In the genomic region with DNA sequence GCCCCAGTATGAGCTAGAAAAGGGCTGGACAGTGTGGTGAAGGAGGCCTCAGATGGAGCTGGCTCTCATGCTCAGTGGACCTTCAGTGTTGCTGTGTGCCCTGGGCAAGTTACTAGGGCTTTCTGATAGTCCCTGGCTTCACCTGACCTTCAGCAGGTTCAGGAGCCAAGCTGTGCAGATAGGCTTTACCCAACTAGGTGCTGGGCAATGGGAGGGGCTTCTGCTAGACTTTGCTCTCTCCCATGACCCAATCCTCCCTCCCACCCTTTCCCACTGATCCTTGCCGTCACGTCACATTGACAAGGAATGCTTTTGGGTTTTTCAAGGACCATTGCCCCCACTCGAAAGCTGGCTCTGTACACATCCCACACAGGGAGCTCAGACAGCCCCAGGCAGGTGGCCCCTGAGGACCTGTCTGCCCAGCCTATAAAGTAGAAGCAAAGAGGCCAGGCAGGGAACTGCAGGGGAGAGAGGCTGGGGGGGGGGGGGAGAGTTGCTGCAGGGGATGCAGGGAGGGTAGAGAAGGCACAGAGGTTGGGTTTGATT, we compare ENCODE assay signal across 17 mouse cellular contexts. TPM values are rescaled to one million over a fixed set of nuclear protein-coding genes. Genes with fewer than 3 reads are reported as not detected.
A peak's percentile ranks its signal among the peaks of the same experiment; 100 is the strongest.
DNase-seq lines count a peak whose midpoint lies in the region; ATAC-seq and TF ChIP-seq lines count a peak whose summit lies in the region.
"Had no signal": no experiment of that assay in that cellular context is flagged by ENCODE, and none has a peak within 500 bp of the region (broad histone marks: within the 10 kb centered on the region; RNA-seq: fewer than 3 reads in every experiment).

No protein-coding gene starts in this region.

- 0 out of 2 replicates have a peak overlapping the region, but pooled peaks have one; percentile 7 for H3K4me2 ChIP-seq in embryonic facial prominence, embryonic 11.5 days (ENCODE audit: low read depth, low read length)
- H3K4me2 ChIP-seq in kidney, postnatal 0 days (ENCODE audit: low read length): no peak overlapping the region
- no peak overlapping the region for H3K4me2 ChIP-seq in lung, embryonic 16.5 days (ENCODE audit: low read depth, low read length)
- H3K4me2 ChIP-seq: forebrain, embryonic 15.5 days; limb, embryonic 12.5 days; neural tube, embryonic 13.5 days had no signal

- no peak overlapping the region for H3K27ac ChIP-seq in embryonic facial prominence, embryonic 11.5 days (replicated peaks; ENCODE audit: low read depth, low read length)
- no peak overlapping the region for H3K27ac ChIP-seq in embryonic facial prominence, embryonic 10.5 days (replicated peaks)
- H3K27ac ChIP-seq in kidney, postnatal 0 days: no peak overlapping the region; the same call in 1 of the 2 replicates
- H3K27ac ChIP-seq in lung, embryonic 16.5 days (ENCODE audit: low read length): peak overlapping the region; percentile 76
- H3K27ac ChIP-seq: forebrain, embryonic 15.5 days; neural tube, embryonic 13.5 days had no signal

- no peak for DNase-seq in embryonic facial prominence, embryonic 11.5 days (ENCODE audit: low spot score)
- no peak for DNase-seq in embryonic facial prominence, embryonic 10.5 days (ENCODE audit: low spot score)
- DNase-seq in kidney, postnatal 0 days (ENCODE audit: low spot score): peak; percentile 72
- DNase-seq in kidney, adult 18-20 months: no peak
- DNase-seq in lung, postnatal 36 days: no peak
- DNase-seq in lung, postnatal 10 days: peak; percentile 28
- no peak for DNase-seq in yolk sac, embryonic 10.5 days (ENCODE audit: low spot score)
- DNase-seq: adrenal gland, adult 2 months; cerebellum, adult 9-11 months; gastrocnemius, postnatal 25 days; right cerebral cortex, adult 18-20 months; thymus, postnatal 14 days had no signal

- ATAC-seq in embryonic facial prominence, embryonic 11.5 days (replicated peaks; ENCODE audit: insufficient number of reproducible peaks, low FRiP score, low TSS enrichment, low read depth): no peak
- peak; percentile 79 for ATAC-seq in kidney, postnatal 0 days (replicated peaks; ENCODE audit: low FRiP score, low read depth)
- peak; percentile 84 for ATAC-seq in lung, embryonic 16.5 days (ENCODE audit: low read depth)
- ATAC-seq: forebrain, embryonic 15.5 days; inflammation-experienced regulatory T-cells, adult 6 months had no signal

- H3K27me3 ChIP-seq in embryonic facial prominence, embryonic 11.5 days (ENCODE audit: control insufficient read depth, insufficient read depth, low read length): no peaks in the 10 kb centered on the region
- H3K27me3 ChIP-seq in embryonic facial prominence, embryonic 10.5 days (replicated peaks; ENCODE audit: low read depth, poor library complexity, severe bottlenecking): peaks cover 22% of the 10 kb centered on the region
- no peaks in the 10 kb centered on the region for H3K27me3 ChIP-seq in kidney, postnatal 0 days (ENCODE audit: insufficient read depth, low read length)
- H3K27me3 ChIP-seq in lung, embryonic 16.5 days (ENCODE audit: control insufficient read depth, insufficient read depth, low read depth, low read length): no peaks in the 10 kb centered on the region
- H3K27me3 ChIP-seq: forebrain, embryonic 15.5 days had no signal

- H3K36me3 ChIP-seq in embryonic facial prominence, embryonic 11.5 days (replicated peaks; ENCODE audit: control insufficient read depth, insufficient read depth, low read depth, low read length): no peaks in the 10 kb centered on the region
- H3K36me3 ChIP-seq in embryonic facial prominence, embryonic 10.5 days (replicated peaks): no peaks in the 10 kb centered on the region
- no peaks in the 10 kb centered on the region for H3K36me3 ChIP-seq in kidney, postnatal 0 days (ENCODE audit: insufficient read depth, low read length)
- H3K36me3 ChIP-seq in lung, embryonic 16.5 days (ENCODE audit: control insufficient read depth, insufficient read depth, low read length): no peaks in the 10 kb centered on the region
- H3K36me3 ChIP-seq: forebrain, embryonic 15.5 days; limb, embryonic 12.5 days; neural tube, embryonic 13.5 days had no signal

- 45% methylated on average over 3 of the region's 3 CpGs for WGBS in embryonic facial prominence, embryonic 11.5 days
- WGBS in embryonic facial prominence, embryonic 10.5 days: 46% methylated on average over 3 of the region's 3 CpGs
- WGBS in kidney, postnatal 0 days: 43% methylated on average over 3 of the region's 3 CpGs
- 47% methylated on average over 3 of the region's 3 CpGs for WGBS in lung, embryonic 16.5 days

- no peaks in the 10 kb centered on the region for H3K4me1 ChIP-seq in embryonic facial prominence, embryonic 11.5 days (ENCODE audit: control insufficient read depth, insufficient read depth, low read length)
- peaks cover 22% of the 10 kb centered on the region for H3K4me1 ChIP-seq in embryonic facial prominence, embryonic 10.5 days
- 0 out of 2 replicates have a peak, but pooled peaks cover 10% of the 10 kb centered on the region for H3K4me1 ChIP-seq in kidney, postnatal 0 days (replicated peaks; ENCODE audit: insufficient read depth, low read length)
- peaks cover 20% of the 10 kb centered on the region for H3K4me1 ChIP-seq in lung, embryonic 16.5 days (replicated peaks; ENCODE audit: control insufficient read depth, insufficient read depth, low read length)
- H3K4me1 ChIP-seq: forebrain, embryonic 15.5 days; neural tube, embryonic 13.5 days had no signal

- no peak overlapping the region for H3K9ac ChIP-seq in embryonic facial prominence, embryonic 11.5 days (replicated peaks; ENCODE audit: low read length)
- H3K9ac ChIP-seq in kidney, postnatal 0 days (ENCODE audit: low read depth, low read length): no peak overlapping the region
- no peak overlapping the region; the same call in 1 of the 2 replicates for H3K9ac ChIP-seq in lung, embryonic 16.5 days (ENCODE audit: low read length)
- H3K9ac ChIP-seq: forebrain, embryonic 15.5 days; limb, embryonic 12.5 days; neural tube, embryonic 13.5 days had no signal

- 0 out of 2 replicates have a peak, but pooled peaks have one; percentile 4 for TF ChIP-seq CTCF in kidney, postnatal 0 days (IDR thresholded peaks at IDR 0.05; ENCODE audit: low read depth)

- no peak overlapping the region for H3K4me3 ChIP-seq in embryonic facial prominence, embryonic 11.5 days (ENCODE audit: low read depth, low read length)
- no peak overlapping the region for H3K4me3 ChIP-seq in embryonic facial prominence, embryonic 10.5 days
- H3K4me3 ChIP-seq in kidney, postnatal 0 days (replicated peaks; ENCODE audit: low read depth, low read length): no peak overlapping the region
- no peak overlapping the region for H3K4me3 ChIP-seq in lung, embryonic 16.5 days (ENCODE audit: low read length)
- H3K4me3 ChIP-seq: forebrain, embryonic 15.5 days; limb, embryonic 12.5 days; neural tube, embryonic 13.5 days had no signal

- no peaks in the 10 kb centered on the region for H3K9me3 ChIP-seq in embryonic facial prominence, embryonic 11.5 days (replicated peaks; ENCODE audit: control insufficient read depth, low read length)
- no peaks in the 10 kb centered on the region for H3K9me3 ChIP-seq in embryonic facial prominence, embryonic 10.5 days
- H3K9me3 ChIP-seq in kidney, postnatal 0 days (replicated peaks; ENCODE audit: low read length): no peaks in the 10 kb centered on the region
- no peaks in the 10 kb centered on the region for H3K9me3 ChIP-seq in lung, embryonic 16.5 days (ENCODE audit: control insufficient read depth, low read length)
- H3K9me3 ChIP-seq: forebrain, embryonic 15.5 days; limb, embryonic 12.5 days; neural tube, embryonic 13.5 days had no signal

RNA-seq across cellular contexts. Expression of gene Wnt11, which starts 57.5 kb away (rescaled TPM):
- 4.2 and 6.0 TPM in 2 replicates for polyA plus RNA-seq in embryonic facial prominence, embryonic 11.5 days (2014; fragmentation: Nextera tagmentation; extraction: Ambion mirVana)
- polyA plus RNA-seq in embryonic facial prominence, embryonic 10.5 days (2016; fragmentation: Nextera tagmentation; extraction: Ambion mirVana): 2.0 TPM in 2 replicates
- polyA plus RNA-seq in kidney, postnatal 0 days (2015; fragmentation: Nextera tagmentation; extraction: Ambion mirVana): 41.5 and 46.9 TPM in 2 replicates
- polyA plus RNA-seq in lung, embryonic 16.5 days (2015; fragmentation: Nextera tagmentation; extraction: Ambion mirVana): 12.3 TPM in 2 replicates
- polyA plus RNA-seq: inflammation-experienced regulatory T-cells, adult 6 months had no signal

Comparison
In these comparisons a context has a peak if more than half of its experiments do, and no peak if none do; other contexts are left out.
1. DNase-seq: peak in kidney, postnatal 0 days (single experiment) and lung, postnatal 10 days (single experiment); none in embryonic facial prominence, embryonic 11.5 days (single experiment), embryonic facial prominence, embryonic 10.5 days (single experiment), kidney, adult 18-20 months (single experiment), lung, postnatal 36 days (single experiment) and yolk sac, embryonic 10.5 days (single experiment).